Mouse (Mus musculus): ENCODE measurements around the gene Cyp20a1.

GRCm38 (mm10) chr1:60344670-60345069, 1.5 kb downstream of the Cyp20a1 start:
- TF ChIP-seq POLR2A (IDR thresholded peaks at IDR 0.05; ENCODE audit: borderline replicate concordance, extremely low read depth, low read depth, low read length) (no peak), CTCF (IDR thresholded peaks at IDR 0.05; ENCODE audit: insufficient read depth, low read length) (no peak)

Measured in lung, adult 2 months (tissue).